Mouse (Mus musculus): ENCODE results near the gene Atat1. TPM values are rescaled to one million over a fixed set of nuclear protein-coding genes. Genes with fewer than 3 reads are reported as not detected.
A peak's percentile ranks its signal among the peaks of the same experiment; 100 is the strongest.

The Atat1 gene
- total and polyA plus RNA-seq, 3 experiments: 4.4 to 14.4 TPM; not detected in 1

- Histone ChIP-seq H3K9me3 (replicated peaks; ENCODE audit: insufficient read depth, low read length) (no peaks in the 10 kb centered on the region), H3K27me3 (ENCODE audit: control insufficient read depth in 1 of 2, insufficient read depth in 2 of 2, low read length in 2 of 2) (no peaks in the 10 kb centered on the region), H3K4me3 (ENCODE audit: control insufficient read depth in 1 of 2, insufficient read depth in 1 of 2, low read depth in 2 of 2, low read length in 2 of 2) (peak overlapping the region; percentile 62 to 70), H3K9ac (ENCODE audit: control insufficient read depth, low read depth, low read length, poor library complexity, severe bottlenecking) (peak overlapping the region; percentile 77), H3K36me3 (ENCODE audit: control insufficient read depth in 1 of 2, insufficient read depth in 2 of 2, low read length in 2 of 2) (peaks cover 0 to 3% of the 10 kb centered on the region in 2 experiments; a peak in 2 of 4 replicates), H3K4me1 (ENCODE audit: control insufficient read depth in 1 of 2, insufficient read depth in 2 of 2, low read length in 2 of 2) (peaks cover 2 to 16% of the 10 kb centered on the region in 2 experiments; a peak in 3 of 4 replicates), H3K79me2 (ENCODE audit: control insufficient read depth, insufficient read depth, low read length, poor library complexity) (peaks cover 15% of the 10 kb centered on the region), H3K27ac (ENCODE audit: control insufficient read depth, low read depth, low read length) (peak overlapping the region; percentile 70)
- TF ChIP-seq NELFE (IDR thresholded peaks at IDR 0.05; ENCODE audit: low read depth, low read length) (0 out of 2 replicates have a peak, but pooled peaks have one; percentile 15), MXI1 (IDR thresholded peaks at IDR 0.05; ENCODE audit: low read depth, low read length) (no peak), UBTF (IDR thresholded peaks at IDR 0.05; ENCODE audit: borderline replicate concordance, insufficient read depth, low read depth, low read length) (no peak), EP300 (IDR thresholded peaks at IDR 0.05; ENCODE audit: low read depth in 1 of 2, low read length in 2 of 2) (no peak)
- DNase-seq (ENCODE audit: low read depth, low spot score): no peak
These were observed 43.5 kb downstream of the Atat1 start for GRCm38 (mm10) chr17:35866281-35866831.

GRCm38 (mm10) chr17:35865481-35866280, 44.2 kb downstream of the Atat1 start, which contains the start of gene Ppp1r18:
TSS of gene Ppp1r18 (plus strand) at chr17:35865593.
- Histone ChIP-seq H3K36me3 (ENCODE audit: control insufficient read depth in 1 of 2, insufficient read depth in 2 of 2, low read length in 2 of 2) (peaks cover 0 to 5% of the 10 kb centered on the region in 2 experiments; a peak in 2 of 4 replicates), H3K9ac (ENCODE audit: control insufficient read depth, low read depth, low read length, poor library complexity, severe bottlenecking) (peak within 1 kb of the TSS; percentile 77), H3K4me1 (ENCODE audit: control insufficient read depth in 1 of 2, insufficient read depth in 2 of 2, low read length in 2 of 2) (peaks cover 2 to 19% of the 10 kb centered on the region in 2 experiments), H3K4me3 (ENCODE audit: control insufficient read depth in 1 of 2, insufficient read depth in 1 of 2, low read depth in 2 of 2, low read length in 2 of 2) (peak within 1 kb of the TSS; percentile 62 to 70), H3K27me3 (ENCODE audit: control insufficient read depth in 1 of 2, insufficient read depth in 2 of 2, low read length in 2 of 2) (no peaks in the 10 kb centered on the region), H3K9me3 (replicated peaks; ENCODE audit: insufficient read depth, low read length) (no peaks in the 10 kb centered on the region), H3K27ac (ENCODE audit: control insufficient read depth, low read depth, low read length) (peak within 1 kb of the TSS; percentile 70), H3K79me2 (ENCODE audit: control insufficient read depth, insufficient read depth, low read length, poor library complexity) (peaks cover 14% of the 10 kb centered on the region)
- DNase-seq (ENCODE audit: low read depth, low spot score): peak; percentile 79
- TF ChIP-seq CHD1 (IDR thresholded peaks at IDR 0.05; ENCODE audit: low read depth, low read length) (no peak), MAX (IDR thresholded peaks at IDR 0.05; ENCODE audit: low read length) (peak; percentile 10; the same call in 1 of the 2 replicates), RAD21 (IDR thresholded peaks at IDR 0.05; ENCODE audit: low read depth, low read length) (no peak), TBP (IDR thresholded peaks at IDR 0.05; ENCODE audit: low read depth, low read length) (0 out of 2 replicates have a peak, but pooled peaks have one; percentile 24), NELFE (IDR thresholded peaks at IDR 0.05; ENCODE audit: low read depth, low read length) (peak; percentile 25; the same call in 1 of the 2 replicates), POLR2A (IDR thresholded peaks at IDR 0.05; ENCODE audit: control insufficient read depth in 1 of 2, insufficient read depth in 1 of 2, low read depth in 1 of 2, low read length in 2 of 2, poor library complexity in 1 of 2) (peak; percentile 28 to 43; a peak in 3 of 4 replicates), JUND (IDR thresholded peaks at IDR 0.05; ENCODE audit: low read depth, low read length) (no peak), MXI1 (IDR thresholded peaks at IDR 0.05; ENCODE audit: low read depth, low read length) (peak; percentile 66), RCOR1 (IDR thresholded peaks at IDR 0.05; ENCODE audit: low read depth, low read length) (no peak), ETS1 (IDR thresholded peaks at IDR 0.05; ENCODE audit: low read depth, low read length) (peak; percentile 48; the same call in 1 of the 2 replicates), TCF12 (IDR thresholded peaks at IDR 0.05; ENCODE audit: low read depth, low read length) (0 out of 2 replicates have a peak, but pooled peaks have one; percentile 7), ZNF384 (IDR thresholded peaks at IDR 0.05; ENCODE audit: low read depth, low read length) (no peak), BHLHE40 (IDR thresholded peaks at IDR 0.05; ENCODE audit: borderline replicate concordance, low read depth, low read length) (peak; percentile 63; the same call in 1 of the 2 replicates), SIN3A (IDR thresholded peaks at IDR 0.05; ENCODE audit: low read length) (peak; percentile 41; the same call in 1 of the 2 replicates), MYC (IDR thresholded peaks at IDR 0.05; ENCODE audit: low read depth, low read length) (peak; percentile 48; the same call in 1 of the 2 replicates), EP300 (IDR thresholded peaks at IDR 0.05; ENCODE audit: low read depth in 1 of 2, low read length in 2 of 2) (no peak), ZKSCAN1 (IDR thresholded peaks at IDR 0.05; ENCODE audit: low read depth, low read length) (no peak), POLR2AphosphoS2 (IDR thresholded peaks at IDR 0.05; ENCODE audit: low read length) (peak; percentile 34; the same call in 1 of the 2 replicates)
